Mouse (Mus musculus) embryo, embryonic 11 days (tissue): ENCODE data around the gene Pcyt2.
A peak's percentile ranks its signal among the peaks of the same experiment; 100 is the strongest.
"Not testable (repeated sequence)": the region's sequence is repeated elsewhere in the genome, so short reads cannot be mapped to it uniquely, and the experiment has no call there.

ENCODE experiments used
- DNase-seq: peaks from one replicate; pipeline ENCODE4 v3.0.0-alpha.2; 2015

Gene Pcyt2

GRCm38 (mm10) chr11:120615167-120615566 is 2.6 kb downstream of the Pcyt2 start:
- no peak for DNase-seq

- DNase-seq, result no peak
Observed at GRCm38 (mm10) chr11:120613976-120614375, 3.8 kb downstream of the Pcyt2 start.

GRCm38 (mm10) chr11:120613481-120613972 is 4.2 kb downstream of the Pcyt2 start:
- no peak for DNase-seq

- peak; percentile 62 for DNase-seq
Observed at GRCm38 (mm10) chr11:120612763-120613162, 5.0 kb downstream of the Pcyt2 start.

GRCm38 (mm10) chr11:120610477-120611046 is 7.2 kb downstream of the Pcyt2 start:
- DNase-seq, result no peak

- DNase-seq, result peak; percentile 21
Observed at GRCm38 (mm10) chr11:120609250-120609649, 8.5 kb downstream of the Pcyt2 start.

- peak; percentile 22 for DNase-seq
Observed at GRCm38 (mm10) chr11:120608241-120609034, 9.3 kb downstream of the Pcyt2 start, which contains the start of gene Npb. Npb (plus strand) TSS chr11:120608477.

- DNase-seq, result no peak
Observed at GRCm38 (mm10) chr11:120606764-120607163, 11.0 kb downstream of the Pcyt2 start.

- no peak for DNase-seq
Observed at GRCm38 (mm10) chr11:120605667-120606066, 12.1 kb downstream of the Pcyt2 start.

- no peak for DNase-seq
Observed at GRCm38 (mm10) chr11:120603545-120603944, 14.2 kb downstream of the Pcyt2 start.

GRCm38 (mm10) chr11:120600716-120601115 is 17.0 kb downstream of the Pcyt2 start:
- DNase-seq, result no peak

- DNase-seq, result no peak
Observed at GRCm38 (mm10) chr11:120598990-120599549, 18.7 kb downstream of the Pcyt2 start.

- peak; percentile 99 for DNase-seq
Observed at GRCm38 (mm10) chr11:120598283-120598989, 19.3 kb downstream of the Pcyt2 start, which contains the start of the genes Alyref and Anapc11. Alyref (minus strand) TSS chr11:120598365. Anapc11 (plus strand) TSS chr11:120598421.

- peak; percentile 24 for DNase-seq
Observed at GRCm38 (mm10) chr11:120597240-120598235, 20.2 kb downstream of the Pcyt2 start.

- DNase-seq, result no peak
Observed at GRCm38 (mm10) chr11:120588531-120588930, 29.2 kb downstream of the Pcyt2 start.

GRCm38 (mm10) chr11:120583937-120584336 is 33.8 kb downstream of the Pcyt2 start:
- no peak for DNase-seq

- not testable (repeated sequence) for DNase-seq
Observed at GRCm38 (mm10) chr11:120582982-120583293, 34.8 kb downstream of the Pcyt2 start.

- peak; percentile 22 for DNase-seq
Observed at GRCm38 (mm10) chr11:120582268-120582981, 35.3 kb downstream of the Pcyt2 start.

GRCm38 (mm10) chr11:120581490-120582267 is 36.1 kb downstream of the Pcyt2 start, which contains the start of gene Arhgdia:
Arhgdia (minus strand) TSS chr11:120581624.
- DNase-seq, result peak; percentile 93

GRCm38 (mm10) chr11:120580871-120581331 is 36.8 kb downstream of the Pcyt2 start:
- peak; percentile 65 for DNase-seq
